Mouse (Mus musculus) ES-Bruce4 (cell line): Measurements from ENCODE around the gene Hibadh. TPM values are rescaled to one million over a fixed set of nuclear protein-coding genes. Genes with fewer than 3 reads are reported as not detected.
A peak's percentile ranks its signal among the peaks of the same experiment; 100 is the strongest.
"Not testable (repeated sequence)": the region's sequence is repeated elsewhere in the genome, so short reads cannot be mapped to it uniquely, and the experiment has no call there.

Experiments
- H3K27ac ChIP-seq: 2 replicates; pipeline ENCODE4 v1.5.1; 2012; ENCODE audit warnings: low read length, inconsistent platforms; ENCODE audit not compliant: insufficient read depth
- H3K27me3 ChIP-seq: 2 replicates; pipeline ENCODE4 v1.6.1; 2012; ENCODE audit warnings: mild to moderate bottlenecking, low read length, inconsistent platforms; ENCODE audit not compliant: control insufficient read depth, poor library complexity, insufficient read depth, severe bottlenecking
- H3K36me3 ChIP-seq: 2 replicates; pipeline ENCODE4 v1.6.1; 2012; ENCODE audit warnings: inconsistent platforms, mild to moderate bottlenecking, low read length, moderate library complexity; ENCODE audit not compliant: control insufficient read depth, poor library complexity, insufficient read depth, severe bottlenecking
- H3K4me1 ChIP-seq: one replicate; pipeline ENCODE4 v1.8.1; 2011; ENCODE audit warnings: low read length; ENCODE audit not compliant: control insufficient read depth, insufficient read depth
- H3K4me3 ChIP-seq: 2 replicates; pipeline ENCODE4 v1.5.1; 2011; ENCODE audit warnings: low read depth, mild to moderate bottlenecking, low read length
- H3K9ac ChIP-seq: 2 replicates; pipeline ENCODE4 v1.6.1; 2012; ENCODE audit warnings: low read depth, mild to moderate bottlenecking, inconsistent platforms; ENCODE audit not compliant: poor library complexity, severe bottlenecking
- H3K9me3 ChIP-seq: replicated peaks from 2 replicates; pipeline ENCODE4 v1.6.1; 2012; ENCODE audit warnings: mild to moderate bottlenecking, low read length, inconsistent platforms; ENCODE audit not compliant: control insufficient read depth, poor library complexity, insufficient read depth, severe bottlenecking
- CTCF ChIP-seq: IDR thresholded peaks from one replicate; pipeline ENCODE4 v1.8.1; 2011; ENCODE audit warnings: low read depth, low read length
- EP300 ChIP-seq: IDR thresholded peaks from 2 replicates; pipeline ENCODE4 v1.6.1; 2011; ENCODE audit warnings: low read depth, low read length; ENCODE audit not compliant: insufficient read depth
- POLR2A ChIP-seq: IDR thresholded peaks from one replicate; pipeline ENCODE4 v1.8.1; 2011; ENCODE audit warnings: low read length; ENCODE audit not compliant: insufficient read depth
- polyA plus RNA-seq: library from polyadenylated mRNA; stranded (reverse); fragments of >200 nt; gene quantifications from 2 replicates; pipeline ENCODE4 v1.2.4, GENCODE M21; 2011; ENCODE audit warnings: low read depth; ENCODE audit not compliant: missing spikeins, insufficient read depth, insufficient read length

The Hibadh gene
- polyA plus RNA-seq, 1 experiment = 115 TPM

DNA sequence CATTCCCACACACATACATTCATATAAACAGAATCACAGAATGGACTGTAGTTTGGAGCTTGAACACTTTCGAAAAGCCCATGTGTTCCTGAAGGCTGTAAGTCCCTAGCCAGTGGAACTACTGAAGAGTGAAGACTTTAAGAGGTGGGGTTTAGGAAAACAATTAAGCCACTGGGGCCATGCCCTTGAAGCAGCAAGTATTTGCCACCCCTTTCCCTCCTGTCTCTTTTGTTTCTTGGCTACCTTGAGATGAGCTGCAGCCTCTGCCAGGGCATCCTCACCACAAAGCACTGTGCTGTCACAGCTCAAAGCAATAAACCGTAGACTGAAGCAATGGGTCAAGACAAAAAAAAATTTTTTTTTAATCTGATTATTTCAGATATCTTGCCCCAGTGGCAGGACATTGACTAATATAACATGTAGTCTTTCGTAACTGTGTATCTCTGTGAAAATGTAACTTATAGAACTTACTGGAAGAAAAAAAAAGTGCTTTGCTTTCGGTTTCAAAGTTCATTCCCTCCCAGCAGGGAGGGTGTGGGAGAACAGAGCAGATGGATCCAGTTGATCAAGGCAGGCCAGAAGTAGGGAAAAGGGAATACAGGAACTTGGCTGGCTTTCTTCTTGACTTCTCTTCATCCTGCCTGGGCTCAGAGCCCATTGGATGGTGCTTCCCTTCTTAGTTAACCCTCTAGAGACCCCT, 35.2 kb upstream of the Hibadh start:
- no peaks in the 10 kb centered on the region for H3K36me3 ChIP-seq
- H3K4me3 ChIP-seq = no peak overlapping the region
- H3K4me1 ChIP-seq = peaks cover 2% of the 10 kb centered on the region
- TF ChIP-seq CTCF = no peak
- TF ChIP-seq POLR2A = no peak
- TF ChIP-seq EP300 = no peak
- no peak overlapping the region for H3K9ac ChIP-seq
- no peaks in the 10 kb centered on the region for H3K9me3 ChIP-seq
- H3K27me3 ChIP-seq = no peaks in the 10 kb centered on the region
- no peak overlapping the region for H3K27ac ChIP-seq

DNA sequence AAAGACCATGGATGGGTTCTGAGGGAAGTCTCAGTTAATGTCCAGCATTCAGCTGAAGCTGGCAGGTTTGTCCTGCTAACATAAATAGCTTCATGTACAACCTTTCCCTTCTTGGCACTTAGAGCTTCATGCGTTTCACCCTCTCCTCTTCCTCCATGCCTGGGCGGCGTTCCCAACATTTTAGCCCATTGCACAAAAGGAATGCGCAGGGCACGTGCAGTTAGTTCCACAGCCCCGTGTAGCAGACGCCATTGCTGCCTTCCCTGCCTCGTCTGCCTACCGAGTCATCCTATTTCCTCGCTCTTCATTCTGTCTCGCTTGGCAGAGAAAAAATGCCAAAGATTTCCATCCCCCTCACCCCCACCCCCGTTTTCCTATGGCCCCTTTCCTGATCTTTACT, 34.4 kb upstream of the Hibadh start:
- no peak overlapping the region for H3K27ac ChIP-seq
- no peak for TF ChIP-seq CTCF
- no peak for TF ChIP-seq EP300
- no peak for TF ChIP-seq POLR2A

DNA sequence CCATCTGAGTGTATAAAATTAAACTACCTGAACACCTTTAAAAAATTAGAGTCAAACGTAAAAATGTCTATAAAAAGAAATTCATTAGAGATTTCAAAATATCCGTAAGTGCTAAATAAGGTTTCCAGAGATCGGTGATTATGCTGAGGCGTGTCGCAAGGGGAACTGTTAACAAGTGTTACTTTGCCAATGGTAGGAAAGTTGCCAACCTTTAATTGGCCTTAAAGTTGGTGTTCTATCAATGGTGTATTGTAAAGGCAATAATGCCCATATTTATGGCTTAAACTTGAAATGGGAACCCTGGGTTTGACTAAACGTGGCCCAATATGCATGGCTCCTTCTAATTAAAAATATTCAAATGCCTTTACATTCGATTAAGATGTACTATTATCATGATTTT, 33.5 kb upstream of the Hibadh start:
- no peak for TF ChIP-seq EP300
- TF ChIP-seq POLR2A = no peak
- H3K4me1 ChIP-seq = peaks cover 2% of the 10 kb centered on the region
- no peaks in the 10 kb centered on the region for H3K36me3 ChIP-seq
- no peaks in the 10 kb centered on the region for H3K9me3 ChIP-seq
- no peak overlapping the region for H3K9ac ChIP-seq
- H3K27me3 ChIP-seq = no peaks in the 10 kb centered on the region
- H3K27ac ChIP-seq = no peak overlapping the region
- H3K4me3 ChIP-seq = no peak overlapping the region

More for the DNA sequence above, 34.4 kb upstream of the Hibadh start:
- no peaks in the 10 kb centered on the region for H3K9me3 ChIP-seq
- H3K9ac ChIP-seq = no peak overlapping the region
- H3K4me1 ChIP-seq = peaks cover 2% of the 10 kb centered on the region
- H3K4me3 ChIP-seq = no peak overlapping the region
- no peaks in the 10 kb centered on the region for H3K36me3 ChIP-seq
- no peaks in the 10 kb centered on the region for H3K27me3 ChIP-seq

DNA sequence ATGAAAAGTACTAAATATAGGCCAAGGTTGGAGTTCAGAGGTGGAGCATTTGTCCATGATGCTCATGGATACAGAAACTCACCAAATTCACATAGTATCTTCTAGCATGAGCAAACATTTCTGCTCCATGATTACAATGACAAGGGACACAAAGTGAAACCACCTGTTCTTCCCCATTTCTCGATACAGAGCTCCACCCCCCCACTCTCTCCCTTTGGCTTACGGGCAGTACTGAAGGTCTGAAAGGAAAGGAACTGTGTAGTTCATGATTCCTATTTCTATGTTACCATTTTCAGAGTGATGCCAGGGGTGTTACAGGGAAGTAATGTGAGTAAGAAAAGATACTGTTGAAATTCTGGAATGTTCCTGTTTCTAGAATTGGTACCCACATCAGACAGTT, 32.4 kb upstream of the Hibadh start:
- Histone ChIP-seq H3K9me3 (no peaks in the 10 kb centered on the region), H3K4me1 (peaks cover 2% of the 10 kb centered on the region), H3K9ac (no peak overlapping the region), H3K36me3 (no peaks in the 10 kb centered on the region), H3K27ac (no peak overlapping the region), H3K27me3 (no peaks in the 10 kb centered on the region), H3K4me3 (no peak overlapping the region)
- TF ChIP-seq CTCF (no peak), EP300 (no peak), POLR2A (no peak)

DNA sequence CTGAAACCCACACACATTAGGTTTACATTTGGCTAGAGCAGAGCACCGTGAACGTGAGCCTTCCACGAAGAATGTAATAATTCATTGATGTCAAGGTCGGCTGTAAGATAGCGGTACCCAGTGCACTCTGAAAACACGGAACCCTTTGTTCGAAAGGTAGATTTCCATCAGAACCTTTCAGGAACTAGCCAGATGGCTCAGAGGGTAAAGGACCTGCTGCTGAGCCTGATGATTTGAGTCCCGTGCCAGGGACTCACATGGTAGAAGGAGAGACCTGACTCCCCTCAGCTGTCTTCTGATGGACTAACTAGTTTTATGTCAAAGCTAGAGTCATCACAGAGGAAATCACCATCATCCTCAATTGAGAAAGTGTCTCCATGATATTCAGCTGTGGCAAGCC, 31.6 kb upstream of the Hibadh start:
- TF ChIP-seq EP300 (no peak), POLR2A (no peak), CTCF (no peak)

DNA sequence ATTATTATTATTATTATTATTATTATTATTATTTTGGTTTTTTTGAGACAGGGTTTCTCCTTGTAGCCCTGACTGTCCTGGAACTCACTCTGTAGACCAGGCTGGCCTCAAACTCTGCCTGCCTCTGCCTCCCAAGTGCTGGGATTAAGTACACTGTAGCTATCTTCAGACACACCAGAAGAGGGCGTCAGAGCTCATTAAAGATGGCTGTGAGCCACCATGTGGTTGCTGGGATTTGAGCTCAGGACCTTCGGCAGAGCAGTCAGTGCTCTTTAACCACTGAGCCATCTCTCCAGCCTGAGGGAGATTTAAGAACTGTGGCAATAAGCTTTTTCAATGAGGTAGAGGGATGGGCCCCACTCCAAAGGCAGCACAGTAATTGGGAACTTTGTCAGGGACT, 29.7 kb upstream of the Hibadh start:
- H3K36me3 ChIP-seq = not testable (repeated sequence)
- peak; percentile 8 for TF ChIP-seq CTCF

More for the DNA sequence above, 31.6 kb upstream of the Hibadh start:
- Histone ChIP-seq H3K27ac (no peak overlapping the region), H3K9ac (no peak overlapping the region), H3K4me1 (peaks cover 2% of the 10 kb centered on the region), H3K9me3 (no peaks in the 10 kb centered on the region), H3K4me3 (no peak overlapping the region), H3K36me3 (no peaks in the 10 kb centered on the region), H3K27me3 (no peaks in the 10 kb centered on the region)

More for the DNA sequence above, 29.7 kb upstream of the Hibadh start:
- H3K9me3 ChIP-seq, H3K9ac ChIP-seq, H3K4me3 ChIP-seq, H3K27ac ChIP-seq, H3K27me3 ChIP-seq, H3K4me1 ChIP-seq: not testable (repeated sequence)
